Mouse (Mus musculus) limb, embryonic 10.5 days (tissue): ENCODE measurements around the gene Acadvl. TPM values are rescaled to one million over a fixed set of nuclear protein-coding genes. Genes with fewer than 3 reads are reported as not detected.
A peak's percentile ranks its signal among the peaks of the same experiment; 100 is the strongest.

Source experiments
- DNase-seq: peaks from one replicate; pipeline ENCODE4 v3.0.0-alpha.2; 2017; ENCODE audit warnings: low spot score
- H3K27ac ChIP-seq: fragments of 300-500 bp; sonication (generic); 2 replicates; pipeline ENCODE4 v1.5.1; 2016; ENCODE audit warnings: mild to moderate bottlenecking
- H3K27me3 ChIP-seq: fragments of 300-500 bp; sonication (generic); 2 replicates; pipeline ENCODE4 v1.6.1; 2016; ENCODE audit warnings: low read depth, mild to moderate bottlenecking; ENCODE audit not compliant: poor library complexity, severe bottlenecking
- H3K36me3 ChIP-seq: fragments of 300-500 bp; sonication (generic); 2 replicates; pipeline ENCODE4 v1.6.1; 2016; ENCODE audit warnings: mild to moderate bottlenecking, moderate library complexity
- H3K4me1 ChIP-seq: fragments of 300-500 bp; sonication (generic); 2 replicates; pipeline ENCODE4 v1.6.1; 2016
- H3K4me3 ChIP-seq: fragments of 300-500 bp; sonication (generic); 2 replicates; pipeline ENCODE4 v1.5.1; 2016; ENCODE audit warnings: mild to moderate bottlenecking, moderate library complexity
- H3K9me3 ChIP-seq: fragments of 300-500 bp; sonication (generic); replicated peaks from 2 replicates; pipeline ENCODE4 v1.6.1; 2016; ENCODE audit warnings: mild to moderate bottlenecking
- WGBS: fragments of 180-500 bp; shearing (Covaris S2); methylation state at CpG from one replicate; pipeline ENCODE4 v1.1.7; 2016; 5-methylcytosine and 5-hydroxymethylcytosine counted together
- polyA plus RNA-seq: library from polyadenylated mRNA; unstranded; fragments of >200 nt; fragmentation: Nextera tagmentation; extraction: Ambion mirVana; gene quantifications from 2 replicates; pipeline ENCODE4 v1.2.1, GENCODE M21; 2016

The Acadvl gene
- polyA plus RNA-seq, 1 experiment from 2014 or later, result 52.1 TPM

- peaks cover 23% of the 10 kb centered on the region for H3K4me1 ChIP-seq
- H3K36me3 ChIP-seq, result peaks cover 83% of the 10 kb centered on the region
- no peaks in the 10 kb centered on the region for H3K27me3 ChIP-seq
- H3K4me3 ChIP-seq, result no peak overlapping the region
- DNase-seq, result no peak
- 91% methylated on average over 10 of the region's 10 CpGs for WGBS
- H3K9me3 ChIP-seq, result no peaks in the 10 kb centered on the region
- H3K27ac ChIP-seq, result no peak overlapping the region
These were observed 4.2 kb downstream of the Acadvl start for GRCm38 (mm10) chr11:70010961-70011360.

DNA sequence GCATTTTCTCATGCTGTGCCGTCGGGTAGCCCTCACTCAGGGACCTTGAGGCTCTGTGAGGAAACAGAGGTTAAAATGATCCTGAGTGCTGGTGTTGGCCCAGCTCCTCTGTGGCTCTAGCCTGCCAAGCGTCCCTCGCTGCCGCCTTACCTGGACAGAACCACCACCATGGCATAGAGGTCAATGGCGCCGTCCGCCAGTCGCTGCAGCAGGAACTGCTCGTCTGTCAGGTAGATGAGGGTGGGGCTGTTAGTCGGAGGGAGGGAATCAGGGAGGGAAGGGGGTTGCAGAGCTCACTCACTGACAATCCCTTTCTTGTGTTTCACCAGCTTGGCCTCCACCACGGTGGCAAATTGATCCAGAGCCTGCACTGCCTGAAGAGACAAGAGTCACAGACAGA lies 4.7 kb downstream of the Acadvl start:
- peaks cover 87% of the 10 kb centered on the region for H3K36me3 ChIP-seq
- 84% methylated on average over 12 of the region's 12 CpGs for WGBS
- no peak for DNase-seq

GRCm38 (mm10) chr11:70010033-70010432 lies 5.2 kb downstream of the Acadvl start:
- Histone ChIP-seq H3K4me1 (peaks cover 16% of the 10 kb centered on the region), H3K27ac (no peak overlapping the region), H3K9me3 (no peaks in the 10 kb centered on the region), H3K36me3 (peaks cover 93% of the 10 kb centered on the region), H3K27me3 (no peaks in the 10 kb centered on the region), H3K4me3 (no peak overlapping the region)
- no peak for DNase-seq
- WGBS, result 95% methylated on average over 6 of the region's 6 CpGs

More for the DNA sequence above, 4.7 kb downstream of the Acadvl start:
- Histone ChIP-seq H3K4me3 (no peak overlapping the region), H3K4me1 (peaks cover 21% of the 10 kb centered on the region), H3K9me3 (no peaks in the 10 kb centered on the region), H3K27me3 (no peaks in the 10 kb centered on the region), H3K27ac (no peak overlapping the region)

DNA sequence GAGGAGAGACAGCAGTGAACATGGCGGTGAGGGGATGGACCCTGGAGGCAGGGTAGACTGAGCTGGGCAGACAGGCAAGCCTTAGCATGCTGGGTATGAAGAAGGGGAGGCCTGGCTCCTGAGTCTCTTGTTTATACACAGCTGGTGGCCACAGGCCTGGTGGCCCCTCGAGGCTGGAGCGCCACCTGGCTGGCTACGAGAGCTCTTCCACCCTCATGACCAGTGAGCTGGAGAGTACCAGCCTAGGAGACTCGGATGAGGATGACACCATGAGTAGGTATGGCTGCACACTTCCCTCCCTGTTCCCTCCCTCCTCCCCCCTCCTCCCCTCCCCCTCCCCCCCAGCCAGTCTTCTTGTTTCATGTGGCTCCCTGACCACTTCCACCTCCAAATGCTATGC lies 9.7 kb downstream of the Acadvl start:
- Histone ChIP-seq H3K4me3 (0 out of 2 replicates have a peak overlapping the region, but pooled peaks have one; percentile 4), H3K36me3 (peaks cover 65% of the 10 kb centered on the region), H3K27me3 (no peaks in the 10 kb centered on the region), H3K27ac (no peak overlapping the region), H3K9me3 (no peaks in the 10 kb centered on the region), H3K4me1 (peaks cover 35% of the 10 kb centered on the region)
- WGBS, result 70% methylated on average over 5 of the region's 5 CpGs
- DNase-seq, result no peak

DNA sequence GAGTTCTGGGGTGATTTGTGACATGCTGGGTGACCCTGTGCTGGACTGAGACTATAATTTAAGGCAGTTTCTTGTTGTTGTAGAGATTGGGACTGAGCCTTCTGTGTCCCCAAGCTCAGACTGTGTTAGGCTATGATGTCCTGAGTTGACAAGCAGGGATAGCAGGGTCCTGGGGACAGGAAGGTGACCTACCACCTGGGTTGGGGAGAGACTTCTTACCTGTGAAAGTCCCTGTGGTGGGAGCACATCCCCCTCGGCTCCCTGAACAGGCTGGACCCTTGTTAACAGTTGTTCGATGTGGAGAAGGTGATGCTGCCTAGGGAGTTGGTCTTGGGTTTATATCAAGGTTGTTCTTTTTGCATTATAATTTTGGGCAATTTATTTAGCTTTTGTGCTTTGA lies 12.7 kb downstream of the Acadvl start:
- peaks cover 62% of the 10 kb centered on the region for H3K36me3 ChIP-seq
- 87% methylated on average over 2 of the region's 2 CpGs for WGBS
- H3K9me3 ChIP-seq, result no peaks in the 10 kb centered on the region
- peaks cover 50% of the 10 kb centered on the region for H3K4me1 ChIP-seq
- H3K27me3 ChIP-seq, result no peaks in the 10 kb centered on the region
- DNase-seq, result no peak
- H3K27ac ChIP-seq, result no peak overlapping the region
- peak overlapping the region; percentile 95 for H3K4me3 ChIP-seq

DNA sequence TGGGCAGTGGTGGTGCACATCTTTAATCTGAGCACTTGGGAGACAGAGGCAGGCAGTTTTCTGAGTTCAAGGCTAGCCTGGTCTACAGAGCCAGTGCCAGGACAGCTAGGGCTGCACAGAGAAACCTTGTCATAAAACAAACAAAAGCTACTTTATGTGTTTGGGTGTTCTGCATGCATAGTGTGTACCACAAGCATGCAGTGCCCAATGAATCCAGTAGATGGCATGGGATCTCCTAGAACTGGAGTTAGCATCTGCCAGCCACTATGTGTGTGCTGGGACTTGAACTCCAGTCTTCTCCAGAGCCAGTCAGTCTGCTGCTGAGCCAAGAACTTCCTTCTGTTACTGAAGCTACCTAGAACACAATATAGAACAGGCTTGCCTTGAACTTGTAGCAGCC lies 13.3 kb downstream of the Acadvl start:
- no peak overlapping the region for H3K27ac ChIP-seq
- H3K9me3 ChIP-seq, result no peaks in the 10 kb centered on the region
- H3K27me3 ChIP-seq, result no peaks in the 10 kb centered on the region
- peaks cover 56% of the 10 kb centered on the region for H3K36me3 ChIP-seq
- peak; percentile 51 for DNase-seq
- H3K4me1 ChIP-seq, result peaks cover 55% of the 10 kb centered on the region
- peak overlapping the region; percentile 95 for H3K4me3 ChIP-seq

GRCm38 (mm10) chr11:70001159-70001558 lies 14.1 kb downstream of the Acadvl start:
- DNase-seq, result no peak
- Histone ChIP-seq H3K4me3 (peak overlapping the region; percentile 95), H3K27ac (peak overlapping the region; percentile 91), H3K36me3 (peaks cover 49% of the 10 kb centered on the region), H3K4me1 (peaks cover 55% of the 10 kb centered on the region), H3K9me3 (no peaks in the 10 kb centered on the region), H3K27me3 (no peaks in the 10 kb centered on the region)
- 13% methylated on average over 8 of the region's 8 CpGs for WGBS

DNA sequence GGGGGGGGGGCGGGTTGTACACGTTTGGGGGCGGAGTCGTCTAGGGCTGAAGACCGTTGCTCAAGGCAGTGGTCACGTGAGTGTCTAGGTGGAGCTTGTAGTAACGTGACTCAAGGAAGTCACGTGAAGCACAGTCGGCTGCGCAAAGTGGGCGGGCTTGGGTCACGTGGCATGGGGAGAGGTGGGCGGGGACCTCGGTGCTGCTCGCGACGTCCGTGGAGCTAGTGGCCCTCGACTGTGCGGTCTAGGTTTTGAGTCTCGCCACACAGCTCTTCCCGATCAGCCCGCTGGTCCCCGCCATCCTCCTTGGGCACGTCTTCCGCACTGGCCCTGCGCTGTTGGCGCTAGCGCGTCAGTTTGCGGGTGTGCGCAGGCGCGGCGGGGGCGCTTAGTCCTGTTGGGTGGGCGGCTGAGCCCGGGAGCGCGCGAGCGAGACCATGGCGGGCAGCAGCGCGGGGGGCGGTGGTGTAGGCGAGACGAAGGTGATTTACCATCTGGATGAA lies 14.8 kb downstream of the Acadvl start, which contains the start of gene Dvl2:
TSS of gene Dvl2 (plus strand) at position 200 of the 503 bp plus-strand sequence.
- H3K4me3 ChIP-seq, result peak within 1 kb of the TSS; percentile 95
- H3K27me3 ChIP-seq, result no peaks in the 10 kb centered on the region
- peaks cover 57% of the 10 kb centered on the region for H3K4me1 ChIP-seq
- WGBS, result under 1% methylated on average over 48 of the region's 48 CpGs
- no peaks in the 10 kb centered on the region for H3K9me3 ChIP-seq
- peak within 1 kb of the TSS; percentile 91 for H3K27ac ChIP-seq
- DNase-seq, result peak; percentile 98
- peaks cover 44% of the 10 kb centered on the region for H3K36me3 ChIP-seq

GRCm38 (mm10) chr11:69999666-70000065 lies 15.5 kb downstream of the Acadvl start:
- Histone ChIP-seq H3K4me3 (peak overlapping the region; percentile 95), H3K27ac (peak overlapping the region; percentile 91; the same call in 1 of the 2 replicates), H3K4me1 (peaks cover 59% of the 10 kb centered on the region), H3K36me3 (peaks cover 38% of the 10 kb centered on the region), H3K27me3 (no peaks in the 10 kb centered on the region), H3K9me3 (no peaks in the 10 kb centered on the region)
- DNase-seq, result no peak
- WGBS, result 74% methylated on average over 8 of the region's 8 CpGs

GRCm38 (mm10) chr11:69998567-69999491 lies 16.4 kb downstream of the Acadvl start:
- Histone ChIP-seq H3K9me3 (no peaks in the 10 kb centered on the region), H3K4me1 (peaks cover 56% of the 10 kb centered on the region), H3K36me3 (peaks cover 40% of the 10 kb centered on the region), H3K27me3 (no peaks in the 10 kb centered on the region), H3K4me3 (peak overlapping the region; percentile 95), H3K27ac (no peak overlapping the region)
- 93% methylated on average over 27 of the region's 27 CpGs for WGBS
- no peak for DNase-seq

- DNase-seq, result peak; percentile 95
- peak overlapping the region; percentile 98 for H3K27ac ChIP-seq
- peaks cover 49% of the 10 kb centered on the region for H3K36me3 ChIP-seq
- WGBS, result under 1% methylated on average over 44 of the region's 44 CpGs
- H3K27me3 ChIP-seq, result no peaks in the 10 kb centered on the region
- peaks cover 44% of the 10 kb centered on the region for H3K4me1 ChIP-seq
- H3K4me3 ChIP-seq, result peak overlapping the region; percentile 98
- no peaks in the 10 kb centered on the region for H3K9me3 ChIP-seq
These were observed 18.1 kb downstream of the Acadvl start for GRCm38 (mm10) chr11:69997070-69997509.

GRCm38 (mm10) chr11:69996161-69997061 lies 18.8 kb downstream of the Acadvl start:
- Histone ChIP-seq H3K4me1 (peaks cover 38% of the 10 kb centered on the region), H3K27me3 (no peaks in the 10 kb centered on the region), H3K4me3 (peak overlapping the region; percentile 98), H3K36me3 (peaks cover 49% of the 10 kb centered on the region), H3K27ac (peak overlapping the region; percentile 98), H3K9me3 (no peaks in the 10 kb centered on the region)
- under 1% methylated on average over 64 of the region's 66 CpGs for WGBS
- DNase-seq, result peak; percentile 65
